Mouse (Mus musculus) limb, embryonic 15.5 days (tissue): ENCODE data around the gene Tbx20. TPM values are rescaled to one million over a fixed set of nuclear protein-coding genes. Genes with fewer than 3 reads are reported as not detected.

Source experiments
- ATAC-seq: fragments of 200-750 bp; cut with Nextera tagmentation; 2 replicates; pipeline ENCODE4 v1.8.0; 2017; ENCODE audit warnings: low read depth, moderate TSS enrichment; ENCODE audit not compliant: insufficient number of reproducible peaks, low FRiP score, low TSS enrichment
- H3K27ac ChIP-seq: fragments of 300-500 bp; sonication (generic); 2 replicates; pipeline ENCODE4 v1.5.1; 2015; ENCODE audit warnings: moderate library complexity, mild to moderate bottlenecking, inconsistent platforms
- H3K27me3 ChIP-seq: fragments of 300-500 bp; sonication (generic); 2 replicates; pipeline ENCODE4 v1.6.1; 2015; ENCODE audit warnings: inconsistent platforms
- H3K36me3 ChIP-seq: fragments of 300-500 bp; sonication (generic); 2 replicates; pipeline ENCODE4 v1.6.1; 2015; ENCODE audit warnings: inconsistent platforms
- H3K4me1 ChIP-seq: fragments of 300-500 bp; sonication (generic); 2 replicates; pipeline ENCODE4 v1.6.1; 2015; ENCODE audit warnings: inconsistent platforms
- H3K4me2 ChIP-seq: fragments of 300-500 bp; sonication (generic); 2 replicates; pipeline ENCODE4 v1.6.1; 2015; ENCODE audit warnings: mild to moderate bottlenecking, inconsistent platforms
- H3K4me3 ChIP-seq: fragments of 300-500 bp; sonication (generic); 2 replicates; pipeline ENCODE4 v1.5.1; 2015; ENCODE audit warnings: mild to moderate bottlenecking, inconsistent platforms
- H3K9ac ChIP-seq: fragments of 300-500 bp; sonication (generic); 2 replicates; pipeline ENCODE4 v1.6.1; 2015; ENCODE audit warnings: inconsistent platforms
- H3K9me3 ChIP-seq: fragments of 300-500 bp; sonication (generic); 2 replicates; pipeline ENCODE4 v1.6.1; 2016; ENCODE audit warnings: inconsistent platforms
- WGBS: fragments of 180-500 bp; shearing (Covaris S2); methylation state at CpG from one replicate; pipeline ENCODE4 v1.1.7; 2015; 5-methylcytosine and 5-hydroxymethylcytosine counted together
- polyA plus RNA-seq: library from polyadenylated mRNA; unstranded; fragments of >200 nt; fragmentation: Nextera tagmentation; extraction: Ambion mirVana; gene quantifications from 2 replicates; pipeline ENCODE4 v1.2.1, GENCODE M21; 2015

Tbx20 gene
- polyA plus RNA-seq, 1 experiment from 2014 or later: not detected

DNA sequence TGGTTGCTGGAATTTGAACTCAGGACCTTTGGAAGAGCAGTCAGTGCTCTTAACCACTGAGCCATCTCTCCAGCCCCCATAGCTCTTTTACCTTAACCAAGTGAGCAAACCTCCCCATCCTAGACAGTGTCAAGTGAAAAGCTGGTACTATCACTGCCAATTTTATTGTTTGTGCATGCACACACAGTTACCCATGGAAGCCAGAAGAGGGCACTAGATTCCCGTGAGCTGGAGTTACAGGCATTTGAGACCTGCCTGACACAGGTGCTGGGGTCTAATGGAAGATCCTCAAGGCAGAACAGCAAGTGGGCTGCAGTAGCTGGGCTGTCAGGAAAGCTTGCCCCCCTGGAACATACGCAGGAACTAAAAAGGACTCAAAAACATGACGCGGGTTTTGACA, 13.6 kb downstream of the Tbx20 start:
- Histone ChIP-seq H3K4me2 (no peak overlapping the region), H3K9me3 (no peaks in the 10 kb centered on the region), H3K36me3 (no peaks in the 10 kb centered on the region), H3K9ac (no peak overlapping the region), H3K4me3 (no peak overlapping the region), H3K4me1 (no peaks in the 10 kb centered on the region), H3K27me3 (peaks cover 12% of the 10 kb centered on the region), H3K27ac (no peak overlapping the region)
- 32% methylated on average over 4 of the region's 4 CpGs for WGBS
- no peak for ATAC-seq

GRCm38 (mm10) chr9:24744958-24745357, 29.1 kb downstream of the Tbx20 start:
- Histone ChIP-seq H3K27ac (no peak overlapping the region), H3K9me3 (no peaks in the 10 kb centered on the region), H3K36me3 (no peaks in the 10 kb centered on the region), H3K4me1 (no peaks in the 10 kb centered on the region), H3K27me3 (no peaks in the 10 kb centered on the region), H3K4me3 (no peak overlapping the region), H3K9ac (no peak overlapping the region), H3K4me2 (no peak overlapping the region)
- ATAC-seq: no peak
- WGBS: 87% methylated on average over 5 of the region's 5 CpGs

- Histone ChIP-seq H3K36me3 (no peaks in the 10 kb centered on the region), H3K4me2 (no peak overlapping the region), H3K9me3 (no peaks in the 10 kb centered on the region), H3K4me1 (peaks cover 2% of the 10 kb centered on the region), H3K9ac (no peak overlapping the region), H3K27ac (no peak overlapping the region), H3K27me3 (peaks cover 13% of the 10 kb centered on the region), H3K4me3 (no peak overlapping the region)
- no peak for ATAC-seq
Observed at GRCm38 (mm10) chr9:24701246-24701645, 72.9 kb downstream of the Tbx20 start.

- peak overlapping the region; percentile 35 for H3K4me3 ChIP-seq
- WGBS: 12% methylated on average over 9 of the region's 9 CpGs
- H3K27ac ChIP-seq: no peak overlapping the region
- H3K4me1 ChIP-seq: peaks cover 9% of the 10 kb centered on the region
- peaks cover 23% of the 10 kb centered on the region for H3K27me3 ChIP-seq
- no peak overlapping the region for H3K9ac ChIP-seq
- no peak for ATAC-seq
- no peaks in the 10 kb centered on the region for H3K36me3 ChIP-seq
- peak overlapping the region; percentile 86 for H3K4me2 ChIP-seq
- no peaks in the 10 kb centered on the region for H3K9me3 ChIP-seq
Observed at GRCm38 (mm10) chr9:24696405-24696778, 77.7 kb downstream of the Tbx20 start.

DNA sequence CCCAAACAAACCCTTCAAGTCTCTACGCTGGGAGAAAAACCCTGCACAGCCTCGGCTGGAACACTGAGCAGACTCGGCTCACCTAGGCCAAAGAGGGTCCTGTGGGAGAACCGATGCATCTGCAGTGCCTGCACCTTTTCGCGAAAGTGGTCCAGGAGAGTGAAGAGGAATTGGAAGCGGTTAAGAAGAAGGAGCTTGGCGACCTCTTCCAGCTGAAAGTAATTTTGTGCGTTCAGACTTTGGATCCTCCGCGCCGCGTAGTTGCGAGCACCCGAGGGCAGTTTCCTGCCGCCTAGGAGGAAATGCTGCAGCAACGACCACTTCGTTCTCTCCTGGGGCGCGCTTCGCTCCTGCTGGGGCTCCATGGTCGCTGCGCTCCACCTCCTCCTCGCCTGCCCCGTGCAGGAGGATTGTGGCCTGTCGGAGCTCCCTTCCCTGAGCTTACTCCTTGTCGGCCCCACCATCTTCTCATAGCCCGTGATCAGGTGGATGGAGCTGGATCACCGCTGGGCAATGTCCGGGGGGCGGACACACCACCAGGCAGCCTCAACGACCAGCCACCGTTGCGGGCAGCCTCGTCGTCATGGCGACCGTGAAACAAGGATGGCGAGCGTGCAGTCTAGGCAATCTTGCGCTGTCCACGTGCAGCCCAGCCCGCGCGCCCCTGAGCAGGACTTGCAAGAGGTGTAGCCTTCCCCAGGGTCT, 78.3 kb downstream of the Tbx20 start, which contains the start of gene Dpy19l2:
Gene Dpy19l2 (minus strand): TSS at position 594 of the 705 bp plus-strand sequence.
- Histone ChIP-seq H3K4me2 (peak within 1 kb of the TSS; percentile 86), H3K27me3 (peaks cover 23% of the 10 kb centered on the region), H3K27ac (no peak within 1 kb of the TSS), H3K9ac (no peak within 1 kb of the TSS), H3K9me3 (no peaks in the 10 kb centered on the region), H3K4me1 (peaks cover 9% of the 10 kb centered on the region), H3K36me3 (no peaks in the 10 kb centered on the region), H3K4me3 (peak within 1 kb of the TSS; percentile 35)
- under 1% methylated on average over 45 of the region's 45 CpGs for WGBS
- ATAC-seq: no peak

Other genes with a start within 250 kb of the Tbx20 start
- not detected in 2 replicates for gene Cypt4, start 149.1 kb downstream of the Tbx20 start, polyA plus RNA-seq
- 0.07 and 0.09 TPM in 2 replicates for gene Dpy19l2, start 78.0 kb downstream of the Tbx20 start, polyA plus RNA-seq